Mouse (Mus musculus): ENCODE data around the gene Ephb1. TPM values are rescaled to one million over a fixed set of nuclear protein-coding genes. Genes with fewer than 3 reads are reported as not detected.

The Ephb1 gene
- polyA plus RNA-seq, 1 experiment from 2014 or later: 38.8 TPM

GRCm38 (mm10) chr9:102267311-102268027 is 87.0 kb downstream of the Ephb1 start:
- no peak overlapping the region for H3K27ac ChIP-seq (replicated peaks)
- H3K27me3 ChIP-seq (replicated peaks): no peaks in the 10 kb centered on the region
- H3K36me3 ChIP-seq: no peaks in the 10 kb centered on the region
- peak overlapping the region; percentile 27 for H3K4me3 ChIP-seq (replicated peaks)
- H3K9ac ChIP-seq (replicated peaks): no peak overlapping the region; the same call in 1 of the 2 replicates
- WGBS: 2% methylated on average over 18 of the region's 18 CpGs
- H3K9me3 ChIP-seq (replicated peaks): no peaks in the 10 kb centered on the region
- peaks cover 50% of the 10 kb centered on the region for H3K4me1 ChIP-seq
- no peak; the same call in 1 of the 2 replicates for ATAC-seq (ENCODE audit: low FRiP score)
- peak overlapping the region; percentile 57 for H3K4me2 ChIP-seq

GRCm38 (mm10) chr9:102263760-102264159 is 90.7 kb downstream of the Ephb1 start:
- 26% methylated on average over 7 of the region's 7 CpGs for WGBS
- Histone ChIP-seq H3K27me3 (replicated peaks) (no peaks in the 10 kb centered on the region), H3K4me2 (no peak overlapping the region), H3K4me1 (peaks cover 64% of the 10 kb centered on the region), H3K9me3 (replicated peaks) (no peaks in the 10 kb centered on the region), H3K9ac (replicated peaks) (no peak overlapping the region), H3K4me3 (replicated peaks) (no peak overlapping the region), H3K27ac (replicated peaks) (no peak overlapping the region), H3K36me3 (no peaks in the 10 kb centered on the region)
- no peak for ATAC-seq (ENCODE audit: low FRiP score)

DNA sequence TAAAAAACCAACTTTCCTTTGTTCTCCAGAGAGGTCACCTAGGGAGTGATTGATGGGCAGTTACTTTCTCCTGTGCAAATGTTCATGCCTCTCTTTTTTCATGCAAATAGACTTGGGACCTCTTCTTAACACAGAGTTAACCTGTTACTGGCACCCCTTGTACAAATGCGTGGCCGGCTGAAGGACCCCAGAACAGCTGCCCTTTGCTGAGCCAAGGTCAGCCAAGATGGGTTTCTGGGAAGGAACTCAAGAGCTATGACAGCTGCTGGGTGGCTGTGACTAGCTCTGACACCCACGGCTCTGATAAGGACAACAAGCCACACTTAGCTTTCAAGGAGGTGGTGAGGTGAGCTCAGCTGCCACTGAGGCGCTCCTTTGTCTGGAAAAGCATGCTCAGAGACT is 92.4 kb downstream of the Ephb1 start:
- H3K27ac ChIP-seq (replicated peaks): no peak overlapping the region
- no peaks in the 10 kb centered on the region for H3K36me3 ChIP-seq
- no peaks in the 10 kb centered on the region for H3K27me3 ChIP-seq (replicated peaks)
- H3K9me3 ChIP-seq (replicated peaks): no peaks in the 10 kb centered on the region
- WGBS: 16% methylated on average over 4 of the region's 4 CpGs
- H3K4me3 ChIP-seq (replicated peaks): no peak overlapping the region
- peaks cover 50% of the 10 kb centered on the region for H3K4me1 ChIP-seq
- 0 out of 2 replicates have a peak, but pooled peaks have one; percentile 15 for ATAC-seq (ENCODE audit: low FRiP score)
- no peak overlapping the region for H3K9ac ChIP-seq (replicated peaks)
- H3K4me2 ChIP-seq: no peak overlapping the region

DNA sequence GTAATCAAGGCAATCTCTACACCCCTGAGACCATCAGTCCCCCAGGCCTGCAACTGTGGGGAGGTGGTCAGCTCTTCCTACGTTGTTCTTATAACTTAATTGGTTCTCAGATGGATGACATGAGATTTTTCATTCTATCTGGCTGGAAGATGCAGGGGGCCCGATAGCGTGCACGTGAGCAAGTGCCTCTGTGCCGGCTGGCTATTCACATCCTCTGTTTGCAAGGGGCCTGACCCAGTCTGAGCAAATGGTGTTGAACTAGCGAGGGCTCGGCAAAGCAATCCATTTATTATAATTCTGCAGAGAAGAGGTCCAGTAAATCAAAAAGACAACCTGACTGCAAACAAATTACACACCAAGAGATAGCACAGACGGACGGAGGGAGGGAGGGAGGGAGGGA is 93.0 kb downstream of the Ephb1 start:
- no peaks in the 10 kb centered on the region for H3K36me3 ChIP-seq
- 0 out of 2 replicates have a peak overlapping the region, but pooled peaks have one; percentile 11 for H3K4me2 ChIP-seq
- 6% methylated on average over 9 of the region's 9 CpGs for WGBS
- ATAC-seq (ENCODE audit: low FRiP score): peak; percentile 60; the same call in 1 of the 2 replicates
- H3K27ac ChIP-seq (replicated peaks): 0 out of 2 replicates have a peak overlapping the region, but pooled peaks have one; percentile 9
- H3K4me1 ChIP-seq: peaks cover 48% of the 10 kb centered on the region
- H3K4me3 ChIP-seq (replicated peaks): no peak overlapping the region
- H3K9me3 ChIP-seq (replicated peaks): no peaks in the 10 kb centered on the region
- no peak overlapping the region for H3K9ac ChIP-seq (replicated peaks)
- H3K27me3 ChIP-seq (replicated peaks): no peaks in the 10 kb centered on the region

- no peak overlapping the region for H3K4me3 ChIP-seq (replicated peaks)
- H3K9me3 ChIP-seq (replicated peaks): no peaks in the 10 kb centered on the region
- H3K4me1 ChIP-seq: peaks cover 13% of the 10 kb centered on the region
- 0 out of 2 replicates have a peak, but pooled peaks cover 6% of the 10 kb centered on the region for H3K27me3 ChIP-seq (replicated peaks)
- no peak overlapping the region for H3K27ac ChIP-seq (replicated peaks)
- no peak overlapping the region for H3K4me2 ChIP-seq
- WGBS: 93% methylated on average over 5 of the region's 5 CpGs
- H3K36me3 ChIP-seq: no peaks in the 10 kb centered on the region
- no peak for ATAC-seq (ENCODE audit: low FRiP score)
- no peak overlapping the region for H3K9ac ChIP-seq (replicated peaks)
These were observed 98.1 kb downstream of the Ephb1 start for GRCm38 (mm10) chr9:102256407-102256806.

DNA sequence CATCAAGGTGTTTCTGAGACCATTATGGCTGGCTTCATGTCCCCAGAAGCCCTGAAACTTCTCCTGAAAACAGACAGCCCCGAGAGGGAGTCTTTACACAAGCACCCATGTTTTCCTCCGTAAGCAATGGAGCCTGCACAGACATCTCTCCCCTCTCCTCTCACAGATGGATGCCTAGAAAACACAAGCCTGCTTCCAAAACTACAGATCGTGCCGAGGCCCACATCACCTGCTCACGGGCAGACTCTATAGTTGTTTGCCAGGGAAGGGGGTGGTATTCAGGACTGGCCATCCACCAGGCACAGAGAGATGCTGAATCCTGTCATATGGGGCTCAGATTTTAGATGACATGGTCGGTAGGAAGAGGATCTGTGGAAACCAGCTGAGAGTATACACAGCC is 98.7 kb downstream of the Ephb1 start:
- no peak for ATAC-seq (ENCODE audit: low FRiP score)
- no peaks in the 10 kb centered on the region for H3K36me3 ChIP-seq
- H3K4me1 ChIP-seq: peaks cover 9% of the 10 kb centered on the region; the same call in 1 of the 2 replicates
- no peaks in the 10 kb centered on the region for H3K9me3 ChIP-seq (replicated peaks)
- 89% methylated on average over 6 of the region's 6 CpGs for WGBS
- no peak overlapping the region for H3K4me2 ChIP-seq
- H3K9ac ChIP-seq (replicated peaks): no peak overlapping the region
- 0 out of 2 replicates have a peak, but pooled peaks cover 6% of the 10 kb centered on the region for H3K27me3 ChIP-seq (replicated peaks)
- H3K4me3 ChIP-seq (replicated peaks): no peak overlapping the region
- no peak overlapping the region for H3K27ac ChIP-seq (replicated peaks)

GRCm38 (mm10) chr9:102249124-102249816 is 105.2 kb downstream of the Ephb1 start:
- ATAC-seq (ENCODE audit: low FRiP score): 0 out of 2 replicates have a peak, but pooled peaks have one; percentile 18
- Histone ChIP-seq H3K4me1 (peaks cover 23% of the 10 kb centered on the region), H3K27ac (replicated peaks) (0 out of 2 replicates have a peak overlapping the region, but pooled peaks have one; percentile 10), H3K4me3 (replicated peaks) (no peak overlapping the region), H3K27me3 (replicated peaks) (0 out of 2 replicates have a peak, but pooled peaks cover 6% of the 10 kb centered on the region), H3K9me3 (replicated peaks) (no peaks in the 10 kb centered on the region), H3K9ac (replicated peaks) (no peak overlapping the region), H3K4me2 (no peak overlapping the region; the same call in 1 of the 2 replicates), H3K36me3 (no peaks in the 10 kb centered on the region)
- 10% methylated on average over 9 of the region's 9 CpGs for WGBS

DNA sequence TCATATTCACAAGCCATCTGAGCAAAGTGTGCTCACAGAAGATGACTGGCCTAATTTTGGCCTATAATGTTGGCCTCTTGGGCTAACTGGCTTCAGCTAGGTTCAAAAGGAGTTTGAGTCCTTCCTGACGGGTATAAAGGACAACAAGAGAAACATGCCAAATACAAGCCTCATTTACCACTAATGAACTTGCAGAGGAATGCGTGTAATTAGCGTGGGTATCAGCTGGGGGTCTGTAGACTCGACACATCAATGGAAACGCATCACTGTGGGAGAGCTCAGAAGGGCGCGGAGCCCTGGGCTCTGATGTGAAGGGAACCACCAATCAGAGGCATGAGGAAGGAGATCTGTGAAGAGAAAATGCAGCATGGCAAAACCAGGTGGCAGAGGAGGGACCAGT is 108.9 kb downstream of the Ephb1 start:
- WGBS: 31% methylated on average over 7 of the region's 7 CpGs
- Histone ChIP-seq H3K9ac (replicated peaks) (no peak overlapping the region), H3K4me2 (no peak overlapping the region), H3K4me3 (replicated peaks) (no peak overlapping the region), H3K27ac (replicated peaks) (no peak overlapping the region), H3K9me3 (replicated peaks) (no peaks in the 10 kb centered on the region), H3K36me3 (no peaks in the 10 kb centered on the region), H3K27me3 (replicated peaks) (no peaks in the 10 kb centered on the region), H3K4me1 (peaks cover 37% of the 10 kb centered on the region)
- no peak for ATAC-seq (ENCODE audit: low FRiP score)

GRCm38 (mm10) chr9:102243296-102243695 is 111.2 kb downstream of the Ephb1 start:
- peak; percentile 46; the same call in 1 of the 2 replicates for ATAC-seq (ENCODE audit: low FRiP score)
- no peaks in the 10 kb centered on the region for H3K36me3 ChIP-seq
- WGBS: 12% methylated on average over 7 of the region's 7 CpGs
- no peaks in the 10 kb centered on the region for H3K9me3 ChIP-seq (replicated peaks)
- H3K27ac ChIP-seq (replicated peaks): no peak overlapping the region
- no peak overlapping the region for H3K4me2 ChIP-seq
- no peak overlapping the region for H3K4me3 ChIP-seq (replicated peaks)
- H3K4me1 ChIP-seq: peaks cover 29% of the 10 kb centered on the region
- no peak overlapping the region for H3K9ac ChIP-seq (replicated peaks)
- peaks cover 8% of the 10 kb centered on the region for H3K27me3 ChIP-seq (replicated peaks)

GRCm38 (mm10) chr9:102241546-102241945 is 112.9 kb downstream of the Ephb1 start:
- Histone ChIP-seq H3K9ac (replicated peaks) (no peak overlapping the region), H3K27me3 (replicated peaks) (peaks cover 10% of the 10 kb centered on the region), H3K9me3 (replicated peaks) (no peaks in the 10 kb centered on the region), H3K4me1 (peaks cover 26% of the 10 kb centered on the region), H3K4me3 (replicated peaks) (no peak overlapping the region), H3K36me3 (no peaks in the 10 kb centered on the region), H3K4me2 (no peak overlapping the region), H3K27ac (replicated peaks) (no peak overlapping the region)
- WGBS: 28% methylated on average over 2 of the region's 2 CpGs
- no peak for ATAC-seq (ENCODE audit: low FRiP score)

- Histone ChIP-seq H3K4me1 (peaks cover 20% of the 10 kb centered on the region), H3K36me3 (no peaks in the 10 kb centered on the region), H3K4me2 (no peak overlapping the region), H3K9ac (replicated peaks) (no peak overlapping the region), H3K27me3 (replicated peaks) (peaks cover 10% of the 10 kb centered on the region), H3K4me3 (replicated peaks) (no peak overlapping the region), H3K9me3 (replicated peaks) (no peaks in the 10 kb centered on the region), H3K27ac (replicated peaks) (no peak overlapping the region)
- 36% methylated on average over 4 of the region's 4 CpGs for WGBS
- no peak for ATAC-seq (ENCODE audit: low FRiP score)
These were observed 114.3 kb downstream of the Ephb1 start for GRCm38 (mm10) chr9:102240215-102240614.
